Mouse (Mus musculus): ENCODE measurements around the gene Slamf9. TPM values are rescaled to one million over a fixed set of nuclear protein-coding genes. Genes with fewer than 3 reads are reported as not detected.

Gene Slamf9
- polyA plus RNA-seq, 1 experiment from 2014 or later = 1.0 TPM

Other genes with a start within 250 kb of the Slamf9 start
- gene Atp1a4, start 216.9 kb upstream of the Slamf9 start, polyA plus RNA-seq (2015; fragmentation: Nextera tagmentation; extraction: Ambion mirVana) = not detected in 2 replicates
- gene Igsf8, start 213.7 kb upstream of the Slamf9 start, polyA plus RNA-seq (2015; fragmentation: Nextera tagmentation; extraction: Ambion mirVana) = 16.8 and 20.6 TPM in 2 replicates
- 0.20 and 0.52 TPM in 2 replicates for gene Atp1a2, start 177.3 kb upstream of the Slamf9 start, polyA plus RNA-seq (2015; fragmentation: Nextera tagmentation; extraction: Ambion mirVana)
- 0.04 and 0.09 TPM in 2 replicates for gene Kcnj9, start 146.0 kb upstream of the Slamf9 start, polyA plus RNA-seq (2015; fragmentation: Nextera tagmentation; extraction: Ambion mirVana)
- gene Kcnj10, start 134.1 kb upstream of the Slamf9 start, polyA plus RNA-seq (2015; fragmentation: Nextera tagmentation; extraction: Ambion mirVana) = 0.07 and 0.09 TPM in 2 replicates
- gene Pigm, start 98.8 kb upstream of the Slamf9 start, polyA plus RNA-seq (2015; fragmentation: Nextera tagmentation; extraction: Ambion mirVana) = 1.7 and 1.8 TPM in 2 replicates
- gene Igsf9, start 6.4 kb downstream of the Slamf9 start, polyA plus RNA-seq (2015; fragmentation: Nextera tagmentation; extraction: Ambion mirVana) = 0.81 and 2.5 TPM in 2 replicates
- gene Tagln2, start 24.7 kb downstream of the Slamf9 start, polyA plus RNA-seq (2015; fragmentation: Nextera tagmentation; extraction: Ambion mirVana) = 112 and 113 TPM in 2 replicates
- 0.21 and 0.40 TPM in 2 replicates for gene Cfap45, start 45.4 kb downstream of the Slamf9 start, polyA plus RNA-seq (2015; fragmentation: Nextera tagmentation; extraction: Ambion mirVana)
- gene Vsig8, start 80.6 kb downstream of the Slamf9 start, polyA plus RNA-seq (2015; fragmentation: Nextera tagmentation; extraction: Ambion mirVana) = 0.05 TPM in 1 of 2 replicates, not detected in the other
- 0.11 and 0.15 TPM in 2 replicates for gene Slamf8, start 115.2 kb downstream of the Slamf9 start, polyA plus RNA-seq (2015; fragmentation: Nextera tagmentation; extraction: Ambion mirVana)
- gene Fcrl6, start 127.2 kb downstream of the Slamf9 start, polyA plus RNA-seq (2015; fragmentation: Nextera tagmentation; extraction: Ambion mirVana) = 0.17 TPM in 1 of 2 replicates, not detected in the other
- gene Dusp23, start 157.6 kb downstream of the Slamf9 start, polyA plus RNA-seq (2015; fragmentation: Nextera tagmentation; extraction: Ambion mirVana) = 5.4 and 5.6 TPM in 2 replicates
- 74.8 and 74.9 TPM in 2 replicates for gene Crp, start 222.7 kb downstream of the Slamf9 start, polyA plus RNA-seq (2015; fragmentation: Nextera tagmentation; extraction: Ambion mirVana)

Data from liver, embryonic 16.5 days (tissue).